ENCODE assay signal across 9 mouse cellular contexts in the genomic region with DNA sequence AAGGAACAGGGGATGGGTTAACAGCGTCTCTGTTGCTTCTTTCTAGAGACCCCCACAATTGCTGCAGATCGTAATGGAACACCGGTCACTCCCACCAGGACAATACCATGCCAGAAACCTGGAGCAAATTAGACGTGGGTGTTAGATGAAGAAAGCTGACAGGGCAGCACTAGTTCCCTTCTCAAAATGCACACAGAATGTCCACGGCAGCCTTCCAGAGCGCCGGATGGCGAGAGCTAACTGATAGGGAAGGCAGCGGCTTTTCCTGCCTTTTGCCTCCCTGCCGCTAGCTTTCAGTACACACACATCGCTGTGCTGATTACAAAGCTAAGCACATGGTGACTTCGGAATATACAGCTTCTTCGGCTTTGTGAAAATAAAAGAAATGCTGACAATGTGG. TPM values are rescaled to one million over a fixed set of nuclear protein-coding genes. Genes with fewer than 3 reads are reported as not detected.
DNase-seq lines count a peak whose midpoint lies in the region; ATAC-seq lines count a peak whose summit lies in the region.
"Had no signal": no experiment of that assay in that cellular context is flagged by ENCODE, and none has a peak within 500 bp of the region (broad histone marks: within the 10 kb centered on the region; RNA-seq: fewer than 3 reads in every experiment).

No protein-coding gene starts in this region.

- no peaks in the 10 kb centered on the region for H3K27me3 ChIP-seq in kidney, embryonic 15.5 days
- H3K27me3 ChIP-seq in embryonic facial prominence, embryonic 13.5 days = no peaks in the 10 kb centered on the region
- no peaks in the 10 kb centered on the region for H3K27me3 ChIP-seq in liver, embryonic 13.5 days
- H3K27me3 ChIP-seq in stomach, embryonic 16.5 days (ENCODE audit: control insufficient read depth, insufficient read depth, low read length) = no peaks in the 10 kb centered on the region

- peak overlapping the region; percentile 27 for H3K4me3 ChIP-seq in kidney, embryonic 15.5 days (replicated peaks)
- peak overlapping the region; percentile 30 for H3K4me3 ChIP-seq in embryonic facial prominence, embryonic 13.5 days
- H3K4me3 ChIP-seq in liver, embryonic 13.5 days (replicated peaks) = peak overlapping the region; percentile 32
- H3K4me3 ChIP-seq in stomach, embryonic 16.5 days (replicated peaks; ENCODE audit: low read length) = peak overlapping the region; percentile 30

- WGBS in kidney, embryonic 15.5 days = 26% methylated on average over 13 of the region's 13 CpGs
- 28% methylated on average over 13 of the region's 13 CpGs for WGBS in embryonic facial prominence, embryonic 13.5 days
- 26% methylated on average over 13 of the region's 13 CpGs for WGBS in liver, embryonic 13.5 days (ENCODE audit: insufficient replicate concordance)
- WGBS in stomach, embryonic 16.5 days = 29% methylated on average over 13 of the region's 13 CpGs

- H3K9ac ChIP-seq in kidney, embryonic 15.5 days = peak overlapping the region; percentile 29; the same call in 1 of the 2 replicates
- peak overlapping the region; percentile 52; the same call in 1 of the 2 replicates for H3K9ac ChIP-seq in embryonic facial prominence, embryonic 13.5 days
- H3K9ac ChIP-seq in liver, embryonic 13.5 days = peak overlapping the region; percentile 49; the same call in 1 of the 2 replicates
- peak overlapping the region; percentile 27 for H3K9ac ChIP-seq in stomach, embryonic 16.5 days (ENCODE audit: low read length)

- H3K9me3 ChIP-seq in kidney, embryonic 15.5 days (replicated peaks) = no peaks in the 10 kb centered on the region
- H3K9me3 ChIP-seq in embryonic facial prominence, embryonic 13.5 days = no peaks in the 10 kb centered on the region
- no peaks in the 10 kb centered on the region for H3K9me3 ChIP-seq in liver, embryonic 13.5 days (replicated peaks)
- H3K9me3 ChIP-seq in stomach, embryonic 16.5 days (replicated peaks; ENCODE audit: control insufficient read depth, low read length) = no peaks in the 10 kb centered on the region

- peak overlapping the region; percentile 55 for H3K4me2 ChIP-seq in kidney, embryonic 15.5 days
- peak overlapping the region; percentile 54 for H3K4me2 ChIP-seq in embryonic facial prominence, embryonic 13.5 days
- peak overlapping the region; percentile 60 for H3K4me2 ChIP-seq in liver, embryonic 13.5 days
- peak overlapping the region; percentile 55 for H3K4me2 ChIP-seq in stomach, embryonic 16.5 days (ENCODE audit: low read depth, low read length)

- no peak for ATAC-seq in kidney, embryonic 15.5 days (replicated peaks; ENCODE audit: low FRiP score)
- no peak for ATAC-seq in embryonic facial prominence, embryonic 13.5 days (ENCODE audit: insufficient number of reproducible peaks, insufficient read depth, low FRiP score, low TSS enrichment, low read depth)
- ATAC-seq in liver, embryonic 13.5 days (ENCODE audit: low read depth) = no peak
- ATAC-seq in stomach, embryonic 16.5 days (ENCODE audit: insufficient read depth, low FRiP score) = no peak
- no peak for ATAC-seq in megakaryocyte progenitor cell, adult 5-6 weeks (replicated peaks; ENCODE audit: poor library complexity)

- 0 out of 2 replicates have a peak, but pooled peaks cover 3% of the 10 kb centered on the region for H3K4me1 ChIP-seq in kidney, embryonic 15.5 days
- no peaks in the 10 kb centered on the region for H3K4me1 ChIP-seq in embryonic facial prominence, embryonic 13.5 days
- peaks cover 4% of the 10 kb centered on the region for H3K4me1 ChIP-seq in liver, embryonic 13.5 days (replicated peaks)
- H3K4me1 ChIP-seq in stomach, embryonic 16.5 days (ENCODE audit: control insufficient read depth, insufficient read depth, low read length) = no peaks in the 10 kb centered on the region

- H3K27ac ChIP-seq in kidney, embryonic 15.5 days = peak overlapping the region; percentile 70
- H3K27ac ChIP-seq in embryonic facial prominence, embryonic 13.5 days = peak overlapping the region; percentile 51; the same call in 1 of the 2 replicates
- no peak overlapping the region for H3K27ac ChIP-seq in liver, embryonic 13.5 days
- peak overlapping the region; percentile 74 for H3K27ac ChIP-seq in stomach, embryonic 16.5 days (ENCODE audit: low read length)

- no peaks in the 10 kb centered on the region for H3K36me3 ChIP-seq in kidney, embryonic 15.5 days
- no peaks in the 10 kb centered on the region for H3K36me3 ChIP-seq in embryonic facial prominence, embryonic 13.5 days
- H3K36me3 ChIP-seq in liver, embryonic 13.5 days = no peaks in the 10 kb centered on the region
- H3K36me3 ChIP-seq in stomach, embryonic 16.5 days (ENCODE audit: control insufficient read depth, insufficient read depth, low read length) = no peaks in the 10 kb centered on the region

- DNase-seq in kidney, adult 9 months = no peak
- DNase-seq in heart, postnatal 4 days = peak; percentile 46
- DNase-seq in liver, embryonic 13.5 days = no peak
- DNase-seq in thymus, postnatal 36 days = no peak

RNA-seq across cellular contexts. Expression of a gene that starts 7.9 kb away (rescaled TPM):
- polyA plus RNA-seq in kidney, embryonic 15.5 days (2015; fragmentation: Nextera tagmentation; extraction: Ambion mirVana) = 5.6 and 6.0 TPM in 2 replicates
- 6.4 and 7.5 TPM in 2 replicates for polyA plus RNA-seq in embryonic facial prominence, embryonic 13.5 days (2015; fragmentation: Nextera tagmentation; extraction: Ambion mirVana)
- total RNA-seq in heart, postnatal 4 days (2021) = 1 to 10 TPM in 1 of 2 experiments, under 1 TPM in 1; 0.69 to 1.0 TPM
- polyA plus RNA-seq in liver, embryonic 13.5 days (2015; fragmentation: Nextera tagmentation; extraction: Ambion mirVana) = 1.8 and 1.9 TPM in 2 replicates
- polyA plus RNA-seq in stomach, embryonic 16.5 days (2015; fragmentation: Nextera tagmentation; extraction: Ambion mirVana) = 4.9 and 6.3 TPM in 2 replicates
- total RNA-seq in megakaryocyte progenitor cell, adult 5-6 weeks (2015) = not detected in 2 replicates
- total RNA-seq in megakaryocyte progenitor cell, adult 5-6 weeks (2017) = not detected in 2 replicates
- total RNA-seq: layer of hippocampus, adult 18-20 months had no signal

RNA-seq across cellular contexts. Expression of a gene that starts 37.6 kb away (rescaled TPM):
- 10.0 and 10.9 TPM in 2 replicates for polyA plus RNA-seq in kidney, embryonic 15.5 days (2015; fragmentation: Nextera tagmentation; extraction: Ambion mirVana)
- 9.1 and 11.0 TPM in 2 replicates for polyA plus RNA-seq in embryonic facial prominence, embryonic 13.5 days (2015; fragmentation: Nextera tagmentation; extraction: Ambion mirVana)
- 10 to 100 TPM; 16.6 to 17.3 TPM for total RNA-seq in heart, postnatal 4 days (2021)
- polyA plus RNA-seq in liver, embryonic 13.5 days (2015; fragmentation: Nextera tagmentation; extraction: Ambion mirVana) = 4.8 and 6.5 TPM in 2 replicates
- 9.9 and 10.3 TPM in 2 replicates for polyA plus RNA-seq in stomach, embryonic 16.5 days (2015; fragmentation: Nextera tagmentation; extraction: Ambion mirVana)
- 21.7 and 28.2 TPM in 2 replicates for total RNA-seq in megakaryocyte progenitor cell, adult 5-6 weeks (2015)
- 5.0 and 6.5 TPM in 2 replicates for total RNA-seq in megakaryocyte progenitor cell, adult 5-6 weeks (2017)

RNA-seq across cellular contexts. Expression of a gene that starts 41.3 kb away (rescaled TPM):
- not detected in 2 replicates for polyA plus RNA-seq in kidney, embryonic 15.5 days (2015; fragmentation: Nextera tagmentation; extraction: Ambion mirVana)
- not detected in 2 replicates for polyA plus RNA-seq in embryonic facial prominence, embryonic 13.5 days (2015; fragmentation: Nextera tagmentation; extraction: Ambion mirVana)
- total RNA-seq in heart, postnatal 4 days (2021) = not detected
- polyA plus RNA-seq in liver, embryonic 13.5 days (2015; fragmentation: Nextera tagmentation; extraction: Ambion mirVana) = not detected in 2 replicates
- not detected in 2 replicates for polyA plus RNA-seq in stomach, embryonic 16.5 days (2015; fragmentation: Nextera tagmentation; extraction: Ambion mirVana)
- not detected in 2 replicates for total RNA-seq in megakaryocyte progenitor cell, adult 5-6 weeks (2015)
- not detected in 2 replicates for total RNA-seq in megakaryocyte progenitor cell, adult 5-6 weeks (2017)
- total RNA-seq: layer of hippocampus, adult 18-20 months had no signal
